Mouse (Mus musculus) ovary, postnatal 10 days (tissue): Measurements from ENCODE around the gene Gm9913.

ENCODE experiments used
- DNase-seq: peaks from one replicate; pipeline ENCODE4 v3.0.0; 2022; ENCODE audit warnings: low spot score

Gm9913 gene

DNA sequence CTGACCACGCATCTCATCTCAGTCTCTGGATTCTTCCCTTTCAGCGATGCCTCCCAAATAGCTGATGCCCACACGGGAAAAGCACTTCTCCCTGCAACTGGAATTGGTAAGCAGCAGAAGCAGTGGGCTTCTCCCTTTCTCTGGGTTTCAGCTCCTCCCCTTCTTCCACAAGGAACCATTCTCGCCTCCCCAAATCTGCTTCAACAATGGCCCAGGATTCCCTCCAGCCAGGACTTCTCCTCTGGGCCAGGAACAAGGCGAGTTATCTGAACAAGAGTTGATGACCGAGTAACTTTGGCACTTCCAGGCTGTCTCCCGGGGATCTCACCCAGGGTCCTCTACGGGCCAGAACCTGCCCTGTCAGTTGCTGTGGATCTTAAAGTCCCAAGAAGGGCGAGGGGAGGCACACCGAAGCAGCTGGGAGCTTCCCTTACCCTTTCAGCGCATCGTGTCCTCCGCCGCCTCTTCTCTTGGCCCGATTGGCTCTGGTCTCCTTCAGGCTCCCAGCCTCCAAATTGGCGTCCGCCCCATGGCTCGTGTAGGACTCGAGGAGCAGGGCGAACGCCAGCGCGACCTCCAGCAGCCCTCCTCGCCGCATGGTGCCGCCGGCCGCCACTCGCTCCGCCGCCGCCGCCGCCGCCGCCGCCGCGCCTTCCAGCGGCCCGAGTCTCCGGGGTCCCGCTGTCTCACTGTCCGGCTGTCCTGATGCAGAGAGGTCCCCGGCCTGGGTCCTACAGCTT is at the start of gene Gm9913:
Gene Gm9913, plus strand, starts transcription at position 84 of the 740 bp plus-strand sequence.
- peak; percentile 44 for DNase-seq

DNA sequence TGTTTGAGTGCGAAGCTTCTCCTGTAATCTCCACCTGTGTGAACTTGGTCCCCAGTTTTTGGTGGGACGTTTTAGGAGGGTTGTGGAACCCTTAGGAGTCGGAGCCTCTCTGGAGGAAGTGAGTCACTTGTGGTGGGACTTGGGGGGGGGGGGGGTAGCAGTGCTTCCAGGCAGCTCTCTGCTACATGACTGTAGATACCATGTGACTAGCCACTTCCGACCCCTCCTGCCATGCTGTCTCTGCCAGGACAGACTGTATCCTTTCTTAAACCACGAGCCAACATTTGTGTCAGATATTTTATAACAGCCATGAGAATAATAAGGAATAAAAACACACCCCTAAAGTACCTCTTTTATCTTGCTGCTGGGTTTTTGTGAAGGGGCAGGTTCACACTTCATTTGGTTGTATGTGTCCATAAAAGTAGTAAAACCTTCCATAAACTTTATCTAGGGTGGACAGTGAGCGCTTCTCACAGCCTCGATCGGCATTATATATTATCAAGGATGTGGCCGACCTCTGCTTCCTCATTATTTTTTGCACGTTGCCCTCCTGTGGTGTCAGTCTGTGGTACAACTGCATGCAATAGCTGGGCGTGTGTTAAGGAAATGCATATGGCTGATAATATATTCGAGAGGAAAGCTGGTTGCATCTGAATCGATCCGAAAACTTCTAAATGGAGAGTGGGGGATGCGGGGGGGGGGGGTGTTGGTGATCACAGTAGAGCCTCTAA is 48.7 kb upstream of the Gm9913 start:
- no peak for DNase-seq

DNA sequence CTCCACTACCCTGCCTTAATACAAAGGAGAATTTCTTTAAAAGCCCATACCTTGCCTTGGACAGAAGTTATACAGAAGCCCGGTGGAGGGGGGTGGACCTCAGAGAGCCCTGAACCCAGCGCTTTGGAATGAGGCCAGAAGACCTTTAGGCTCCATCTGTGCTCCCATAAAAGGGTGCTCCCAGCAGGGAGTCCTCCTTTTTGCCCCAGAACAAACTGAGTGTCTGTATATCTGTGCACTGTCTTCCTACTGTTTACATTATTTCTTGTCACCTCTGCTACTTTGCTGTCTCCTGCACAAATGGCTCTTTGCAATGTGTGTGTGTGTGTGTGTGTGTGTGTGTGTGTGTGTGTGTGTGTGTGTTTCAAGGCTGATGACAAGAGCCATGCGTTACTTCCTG is 45.8 kb upstream of the Gm9913 start:
- DNase-seq = no peak

DNA sequence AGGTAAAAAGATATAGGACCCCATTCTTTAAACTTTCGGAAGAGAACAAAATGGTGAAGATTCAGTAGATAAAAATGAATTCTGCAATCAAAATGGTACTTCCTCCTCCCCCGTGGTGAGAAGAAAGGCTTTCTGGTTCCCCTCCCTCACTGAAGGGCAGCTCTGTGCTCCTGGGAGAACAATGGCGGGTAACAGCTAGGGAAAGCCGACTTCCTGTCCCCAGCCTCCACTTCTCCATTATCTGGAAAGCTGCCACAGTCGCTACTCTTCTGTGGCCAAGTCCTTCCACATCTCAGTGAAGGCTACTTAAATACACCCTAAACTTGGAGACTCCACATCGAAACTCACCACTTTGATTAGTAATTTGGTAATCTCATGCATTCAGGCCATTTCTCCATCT is 40.9 kb upstream of the Gm9913 start:
- DNase-seq = no peak

DNA sequence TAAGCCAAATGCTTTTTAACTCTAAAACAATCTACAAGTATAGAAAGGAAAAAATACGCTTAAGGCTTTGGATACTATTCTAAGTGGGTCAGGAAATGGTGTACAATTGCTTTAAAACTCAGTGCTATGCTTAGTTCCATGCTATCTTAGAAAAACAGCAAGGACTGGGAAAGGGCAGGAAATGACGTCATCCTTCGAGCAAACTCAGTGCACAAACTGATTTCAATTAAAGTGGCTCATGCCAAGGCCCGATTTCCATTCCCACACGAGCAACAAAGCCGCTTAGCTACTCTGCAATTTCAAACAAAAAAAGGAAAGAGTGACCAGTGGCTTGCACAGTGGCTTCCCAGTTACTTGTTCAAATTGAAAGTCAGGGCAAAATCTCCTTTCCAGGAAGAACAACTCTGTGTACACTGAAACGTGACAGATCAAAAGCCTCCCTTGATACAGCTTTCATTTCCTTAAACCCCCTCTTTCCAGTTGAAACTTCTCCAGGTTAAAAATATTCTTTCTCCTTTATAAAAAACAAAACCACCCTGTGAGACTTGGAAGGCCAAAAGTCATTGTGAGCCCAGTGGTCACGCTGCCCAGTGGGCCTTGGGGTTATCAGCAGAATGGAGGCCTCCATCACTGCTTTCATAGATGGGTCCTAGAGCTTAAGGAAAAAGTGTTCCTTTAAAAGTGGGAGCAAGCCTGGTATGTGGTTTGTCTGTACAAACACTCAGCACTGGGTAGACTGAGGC is 34.2 kb upstream of the Gm9913 start:
- DNase-seq = no peak

DNA sequence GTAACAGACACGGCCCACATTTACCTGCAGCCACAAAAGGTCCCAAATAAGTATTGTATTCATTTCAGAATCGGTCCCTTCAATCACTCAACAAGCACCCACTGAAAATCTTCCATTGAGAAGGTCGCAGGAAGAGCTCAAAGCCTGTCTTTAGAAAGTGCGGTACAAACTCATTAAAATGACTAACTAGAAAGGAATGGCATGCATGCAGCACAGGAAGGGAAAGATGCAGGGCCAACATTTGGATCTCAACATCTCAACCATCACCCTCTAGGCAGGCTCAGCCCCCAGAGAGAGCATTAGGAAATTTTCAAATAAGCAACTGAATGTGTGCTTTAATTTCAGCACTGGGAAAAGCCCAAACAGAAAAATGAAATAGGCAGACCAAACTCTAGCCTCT is 33.2 kb upstream of the Gm9913 start:
- no peak for DNase-seq

DNA sequence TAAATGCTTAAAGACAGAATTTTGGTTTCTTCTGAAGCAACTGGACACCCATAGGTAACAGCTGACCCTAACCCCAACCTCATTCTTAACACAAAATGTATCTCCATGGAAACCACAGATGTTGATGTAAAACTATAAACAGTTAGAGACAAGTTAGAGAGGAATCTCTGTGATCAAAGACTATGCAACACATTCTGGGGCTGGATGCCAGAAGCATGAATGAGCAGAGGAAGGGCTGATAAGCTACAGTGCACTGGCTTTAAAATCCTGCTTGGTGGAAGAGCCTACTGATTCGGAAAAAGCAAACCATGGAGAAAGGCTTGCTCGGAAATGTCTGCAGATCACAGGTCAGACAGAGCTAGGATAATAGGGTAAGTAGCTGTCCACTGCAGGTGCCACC is 31.7 kb upstream of the Gm9913 start:
- no peak for DNase-seq

DNA sequence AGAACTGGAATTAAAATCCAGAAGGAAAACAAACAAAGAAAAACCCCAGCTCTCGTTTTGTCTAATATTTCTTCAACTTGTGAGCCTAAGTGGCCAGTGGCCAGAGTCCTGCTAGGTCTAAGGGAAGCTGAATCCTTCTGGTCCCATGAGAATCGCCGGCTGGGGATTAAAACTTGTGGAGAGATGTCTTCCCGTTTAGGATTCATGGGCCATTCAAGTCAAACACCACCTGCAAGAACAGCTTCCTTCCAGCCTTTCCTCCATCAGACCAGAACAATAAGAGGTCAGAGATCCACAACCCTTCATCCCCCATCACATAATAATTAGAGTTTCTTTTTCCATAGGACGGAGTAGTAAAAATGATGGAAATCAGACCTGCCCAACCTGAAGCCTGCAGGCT is 30.2 kb upstream of the Gm9913 start:
- no peak for DNase-seq

DNA sequence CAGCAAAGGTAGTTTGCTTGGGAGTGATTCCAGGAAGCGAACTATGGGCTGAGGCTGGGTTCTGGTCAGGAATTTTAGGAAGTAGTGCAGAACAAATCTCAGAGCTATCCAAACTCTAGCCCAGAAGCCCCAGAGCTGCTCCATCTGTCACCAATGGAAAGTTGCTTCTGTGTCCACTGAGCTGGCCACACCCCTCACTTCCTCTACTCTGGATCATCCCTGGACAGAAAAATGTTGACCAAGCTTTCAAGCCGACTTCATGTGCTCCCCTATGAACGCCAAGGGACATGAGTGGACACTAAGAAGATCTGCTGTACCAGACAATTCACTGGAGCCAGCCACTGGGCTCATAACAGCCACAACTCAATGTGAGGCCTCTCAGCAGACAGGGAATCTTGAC is 28.7 kb upstream of the Gm9913 start:
- no peak for DNase-seq

DNA sequence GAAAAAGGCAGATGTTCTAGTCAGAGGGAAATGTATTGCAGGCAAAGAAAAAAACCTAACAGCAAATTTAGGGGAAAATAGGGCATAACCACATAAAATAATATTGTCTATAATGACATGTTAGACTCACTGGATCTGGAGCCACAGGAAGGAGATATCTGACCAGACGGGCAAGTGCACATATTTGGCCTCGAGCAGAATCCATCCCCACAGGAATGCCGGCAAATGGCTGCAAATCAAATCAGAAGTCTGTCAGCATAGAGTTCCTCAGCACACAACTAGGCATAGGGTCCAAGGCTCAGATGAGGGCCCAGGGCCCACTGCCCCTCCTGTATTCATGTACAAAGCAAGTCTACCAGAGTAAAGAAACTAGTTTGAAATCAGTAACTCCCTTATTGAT is 27.5 kb upstream of the Gm9913 start:
- no peak for DNase-seq

DNA sequence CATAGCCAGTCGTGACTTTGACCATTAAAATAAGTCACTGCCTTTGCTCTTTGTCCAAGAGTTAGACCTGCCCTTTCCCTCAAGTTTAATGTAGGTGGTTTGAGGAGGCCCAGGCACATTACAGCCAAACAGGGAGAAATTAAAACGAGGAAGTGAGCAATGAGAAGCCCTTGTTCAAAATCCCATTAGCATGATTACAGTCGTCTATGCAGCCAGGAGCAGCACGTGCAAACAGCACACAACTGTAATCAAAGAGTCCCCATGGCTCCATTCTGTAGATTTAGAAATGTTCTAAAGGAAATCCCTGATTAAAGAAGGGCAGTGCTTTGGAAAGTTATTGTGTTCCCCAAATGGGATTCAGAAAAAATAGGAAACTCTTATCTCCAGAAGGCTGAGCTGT is 26.2 kb upstream of the Gm9913 start:
- DNase-seq = no peak

DNA sequence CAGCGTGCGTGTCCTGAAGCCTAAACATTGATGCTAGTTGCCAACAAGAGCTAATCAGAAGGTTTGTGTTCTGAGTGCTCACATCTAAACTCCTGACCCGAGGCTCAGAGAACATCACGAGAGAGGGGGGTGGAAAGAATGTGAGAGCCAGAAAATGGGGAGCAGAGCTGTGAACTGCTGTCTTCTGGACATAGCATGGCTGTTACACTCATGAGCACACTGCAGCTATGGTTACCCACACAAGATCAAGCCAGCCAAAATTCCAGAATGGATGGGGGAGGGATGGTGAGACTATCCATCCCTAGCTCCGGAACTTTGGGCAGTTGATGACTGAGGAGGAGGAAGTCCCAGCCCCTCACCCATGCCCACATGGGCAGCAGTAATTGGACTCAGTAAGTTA is 24.8 kb upstream of the Gm9913 start:
- no peak for DNase-seq

DNA sequence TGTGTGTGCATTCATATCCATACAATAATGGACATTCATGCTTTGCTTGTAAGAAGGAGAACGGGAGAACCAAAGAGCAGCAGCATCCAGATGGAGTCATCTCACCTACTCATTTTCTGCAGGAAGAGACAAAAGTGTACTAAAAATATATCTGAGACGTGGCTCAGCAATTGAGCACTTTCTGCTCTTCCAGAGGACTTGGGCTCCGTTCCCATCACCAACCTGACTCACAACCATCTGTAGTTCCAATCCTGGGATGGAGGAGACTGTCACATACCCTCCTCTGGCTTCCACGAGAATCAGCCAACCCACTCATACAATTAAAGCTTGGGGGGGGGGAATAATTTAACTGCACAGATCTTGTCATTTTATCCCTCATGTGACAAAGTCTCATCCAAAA is 23.8 kb upstream of the Gm9913 start:
- no peak for DNase-seq

DNA sequence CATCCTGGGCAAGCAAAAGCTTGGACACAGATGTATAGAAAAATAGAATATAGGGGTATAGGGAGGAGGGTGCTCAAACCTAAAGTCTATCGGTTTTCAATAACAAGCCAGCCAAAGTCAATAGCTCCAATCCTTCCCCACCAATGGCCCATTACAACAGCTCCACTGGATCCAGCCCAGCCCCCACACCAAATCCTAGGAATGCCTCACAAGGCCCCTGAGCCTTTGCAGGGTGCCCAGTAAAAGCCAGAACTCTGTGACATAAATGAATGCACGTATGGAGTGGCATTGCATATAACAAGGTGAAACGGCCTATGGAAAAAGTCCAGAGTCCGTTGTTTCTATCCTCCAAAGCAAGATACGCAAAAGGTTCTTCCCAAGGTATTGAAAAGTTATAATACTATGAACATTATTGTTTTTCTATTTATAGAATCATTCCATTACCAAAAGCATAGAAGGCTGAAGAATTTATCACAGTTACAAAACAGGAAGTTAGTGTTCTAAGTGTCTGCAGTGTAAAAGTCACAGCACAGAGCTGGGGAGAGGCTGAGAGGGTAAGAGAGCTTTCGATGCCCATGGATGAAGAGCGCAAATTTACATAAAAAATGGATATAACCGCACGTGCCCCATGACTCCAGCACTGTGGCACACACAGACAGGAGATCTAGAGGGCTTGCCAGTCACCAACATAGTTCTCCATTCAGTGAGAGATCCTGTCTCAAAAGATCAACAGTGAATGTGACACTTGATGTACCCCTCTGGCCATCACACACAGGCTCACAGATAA is 23.2 kb upstream of the Gm9913 start:
- DNase-seq = no peak

DNA sequence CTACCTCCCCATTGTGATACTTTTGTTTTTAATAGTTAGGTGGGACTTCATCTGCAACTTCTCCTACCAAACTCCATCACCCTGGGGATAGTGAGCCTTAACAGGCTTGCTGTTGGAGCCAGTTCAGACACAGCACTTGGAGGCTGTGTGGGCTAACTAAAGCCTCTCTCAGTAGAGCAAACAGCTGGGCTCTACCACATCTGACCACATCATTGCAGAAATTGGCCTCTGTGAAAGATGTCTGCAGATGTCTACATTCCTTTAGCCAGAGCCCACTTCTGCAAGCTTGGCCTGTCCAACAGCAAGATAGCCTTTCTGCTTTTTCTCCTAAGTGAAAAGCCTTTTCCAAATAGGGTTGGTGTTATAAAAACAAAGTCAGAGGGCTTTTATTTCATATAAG is 20.7 kb upstream of the Gm9913 start:
- no peak for DNase-seq

DNA sequence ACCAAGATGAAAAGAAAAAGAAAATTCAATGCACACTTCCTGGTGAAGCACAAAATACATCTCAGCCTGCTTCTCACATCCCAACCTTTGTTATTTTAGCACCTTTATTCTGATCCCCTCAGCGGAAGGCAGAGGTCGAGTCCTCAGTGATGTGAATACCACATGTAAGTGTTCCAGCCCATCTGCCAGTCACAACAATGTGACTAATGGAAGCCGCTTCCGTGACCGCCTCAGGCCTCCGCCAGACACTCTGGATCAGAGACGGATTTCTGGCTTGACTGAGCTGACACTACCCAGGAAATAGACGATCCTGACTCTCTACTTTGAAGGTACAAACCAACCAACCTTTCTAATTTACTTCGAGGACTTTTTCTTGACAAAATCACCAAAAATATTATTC is 20.0 kb upstream of the Gm9913 start:
- no peak for DNase-seq

DNA sequence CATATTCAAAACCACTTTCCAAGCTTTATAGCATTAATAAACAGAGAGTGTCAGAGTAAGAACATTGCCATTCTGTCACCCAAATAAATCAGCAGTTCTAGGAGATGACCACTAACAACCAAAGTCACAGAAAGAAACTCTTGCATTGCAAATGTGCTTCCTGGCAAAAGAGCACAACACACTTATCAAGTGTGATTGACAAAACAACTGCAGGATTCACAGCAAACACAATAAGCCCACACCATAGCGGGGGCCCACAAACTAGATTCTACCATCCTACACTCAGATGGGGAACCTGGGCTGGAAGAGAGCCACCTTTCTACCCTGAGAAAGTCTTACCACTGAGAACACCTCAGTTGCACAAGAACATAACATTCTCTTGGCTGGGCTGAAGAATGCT is 14.9 kb upstream of the Gm9913 start:
- no peak for DNase-seq

DNA sequence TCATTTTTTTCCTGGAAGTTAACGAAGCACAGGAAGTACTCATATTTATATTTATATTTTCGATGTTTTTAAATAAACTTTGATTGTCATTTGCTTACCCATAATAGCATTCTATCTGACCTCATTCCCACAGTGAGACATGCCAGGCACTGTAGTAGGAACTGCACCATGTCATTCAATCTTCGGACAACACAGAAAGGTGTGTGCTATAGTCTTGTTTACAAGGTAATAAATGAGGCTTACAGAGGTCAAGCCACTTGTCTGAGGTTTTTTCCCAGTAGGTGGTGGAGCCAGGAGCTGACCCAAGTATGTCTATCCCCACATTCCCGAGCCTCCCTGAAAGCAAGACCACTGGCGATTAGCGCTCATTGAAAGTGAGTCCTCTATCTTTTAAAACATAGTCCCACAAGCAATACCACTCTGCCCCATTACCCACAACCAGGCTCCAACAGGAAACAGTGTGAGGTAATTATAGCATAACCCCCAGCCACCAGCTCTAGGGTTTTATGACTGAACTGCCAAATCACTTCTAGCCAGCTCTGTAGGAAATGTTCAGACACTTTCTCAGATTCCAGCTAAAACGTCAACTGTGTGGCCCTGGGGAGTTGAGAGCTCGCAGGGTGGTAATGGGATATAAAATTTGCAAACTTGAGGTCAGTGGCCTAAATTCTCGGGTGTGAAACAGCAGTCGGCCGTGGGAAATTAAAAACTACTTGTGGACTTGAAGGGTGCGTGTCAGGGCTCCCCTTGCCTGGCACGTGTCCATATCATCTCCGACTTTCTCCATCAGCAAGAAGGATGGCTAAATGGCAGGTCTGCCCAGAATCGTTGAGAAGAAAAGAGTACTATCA is 12.6 kb upstream of the Gm9913 start:
- DNase-seq = no peak

DNA sequence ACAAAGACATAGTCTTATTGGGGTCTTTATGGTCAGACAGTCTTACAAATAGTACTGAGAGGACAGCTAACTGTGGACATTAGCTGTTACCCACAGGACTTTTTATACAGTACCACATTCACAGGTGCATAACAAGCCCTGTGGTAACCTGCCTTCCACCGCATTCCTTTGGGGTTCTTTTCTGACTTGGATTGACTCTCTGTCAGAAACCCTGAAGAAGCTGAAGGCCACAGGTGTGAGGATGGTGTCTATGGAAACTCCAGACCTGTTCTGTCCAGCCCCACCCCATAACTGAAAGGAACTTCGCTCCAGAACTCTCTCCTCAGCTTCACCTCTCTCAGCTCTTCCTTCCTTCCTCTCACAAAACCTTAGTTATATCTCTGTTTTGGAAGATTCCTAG is 10.6 kb upstream of the Gm9913 start:
- DNase-seq = no peak

DNA sequence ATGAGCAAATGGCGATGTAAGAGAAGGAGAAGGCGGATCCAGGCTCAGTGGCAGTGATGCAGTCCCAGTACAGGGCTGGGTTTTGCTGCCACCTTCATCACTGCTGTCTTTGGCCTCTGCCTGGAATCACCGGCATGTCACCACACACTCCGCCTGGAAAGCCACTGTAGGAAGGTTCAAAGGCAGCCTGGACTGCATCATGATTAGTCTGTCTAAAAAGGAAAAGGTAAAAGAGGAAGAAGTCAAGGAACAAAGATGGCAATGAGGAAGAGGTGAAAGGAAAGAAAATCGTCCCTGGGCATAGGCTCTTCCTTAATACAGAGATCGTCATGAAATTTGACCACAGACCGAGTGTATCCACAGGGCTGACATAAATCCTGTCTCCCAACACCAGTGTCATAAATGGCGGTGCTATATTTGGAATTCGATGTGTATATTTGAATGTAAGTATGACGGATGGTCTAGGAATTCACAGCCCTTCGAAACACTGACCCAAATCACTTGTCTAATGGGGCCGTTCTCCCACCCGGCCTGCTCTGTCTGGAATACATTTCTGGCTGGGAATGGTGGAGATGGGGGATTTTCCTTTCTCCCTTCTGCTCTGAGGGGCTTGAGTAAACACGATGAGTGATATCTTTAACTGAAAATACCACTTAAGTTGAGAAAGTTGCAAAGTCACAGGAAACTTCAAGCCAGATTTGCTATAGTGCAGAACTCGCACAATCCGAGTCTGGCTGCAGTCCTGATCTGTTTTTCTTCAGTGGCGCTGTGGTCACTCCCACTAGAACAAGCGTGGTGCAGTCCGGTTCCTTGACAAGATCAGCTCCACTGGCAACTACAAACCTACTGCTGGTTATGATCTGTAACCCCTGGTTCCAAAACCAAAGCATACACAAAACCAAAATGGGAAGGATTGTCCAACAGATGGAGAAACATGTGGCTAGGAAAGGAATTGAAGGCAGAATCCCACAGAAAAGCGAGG is 9.8 kb upstream of the Gm9913 start:
- DNase-seq = no peak
